In genomic region chr7:133024694-133025093, GRCm38 (mm10) we compare ENCODE assay signal across 17 mouse cellular contexts.
DNase-seq lines count a peak whose midpoint lies in the region; ATAC-seq and TF ChIP-seq lines count a peak whose summit lies in the region.
"Had no signal": no experiment of that assay in that cellular context is flagged by ENCODE, and none has a peak within 500 bp of the region (broad histone marks: within the 10 kb centered on the region; RNA-seq: fewer than 3 reads in every experiment).

No protein-coding gene starts in this region.

- WGBS in heart, embryonic 12.5 days: 80% methylated on average over 1 of the region's 1 CpGs
- WGBS in heart, embryonic 10.5 days: 81% methylated on average over 1 of the region's 1 CpGs
- 18% methylated on average over 1 of the region's 1 CpGs for WGBS in lung, postnatal 0 days
- WGBS in limb, embryonic 10.5 days: 64% methylated on average over 1 of the region's 1 CpGs

- no peak overlapping the region for H3K4me3 ChIP-seq in heart, embryonic 12.5 days
- no peak overlapping the region for H3K4me3 ChIP-seq in heart, embryonic 10.5 days
- H3K4me3 ChIP-seq in lung, postnatal 0 days (ENCODE audit: low read depth, low read length): no peak overlapping the region
- no peak overlapping the region for H3K4me3 ChIP-seq in limb, embryonic 10.5 days
- H3K4me3 ChIP-seq: forebrain, embryonic 10.5 days; midbrain, embryonic 13.5 days had no signal

- H3K27ac ChIP-seq in heart, embryonic 12.5 days (ENCODE audit: poor library complexity, severe bottlenecking): no peak overlapping the region; the same call in 1 of the 2 replicates
- H3K27ac ChIP-seq in heart, embryonic 10.5 days: no peak overlapping the region
- no peak overlapping the region for H3K27ac ChIP-seq in lung, postnatal 0 days (ENCODE audit: low read length)
- no peak overlapping the region for H3K27ac ChIP-seq in limb, embryonic 10.5 days
- H3K27ac ChIP-seq: midbrain, embryonic 13.5 days had no signal

- H3K4me2 ChIP-seq in heart, embryonic 12.5 days: no peak overlapping the region
- H3K4me2 ChIP-seq in lung, postnatal 0 days (replicated peaks; ENCODE audit: low read depth, low read length): no peak overlapping the region
- H3K4me2 ChIP-seq: midbrain, embryonic 13.5 days had no signal

- no peak overlapping the region for H3K9ac ChIP-seq in heart, embryonic 12.5 days
- no peak overlapping the region for H3K9ac ChIP-seq in lung, postnatal 0 days (replicated peaks; ENCODE audit: low read depth)
- H3K9ac ChIP-seq: midbrain, embryonic 13.5 days had no signal

- H3K27me3 ChIP-seq in heart, embryonic 12.5 days (replicated peaks): no peaks in the 10 kb centered on the region
- no peaks in the 10 kb centered on the region for H3K27me3 ChIP-seq in heart, embryonic 10.5 days (ENCODE audit: insufficient read depth, poor library complexity, severe bottlenecking)
- no peaks in the 10 kb centered on the region for H3K27me3 ChIP-seq in lung, postnatal 0 days (replicated peaks; ENCODE audit: insufficient read depth, low read length)
- no peaks in the 10 kb centered on the region for H3K27me3 ChIP-seq in limb, embryonic 10.5 days (ENCODE audit: low read depth, poor library complexity, severe bottlenecking)
- H3K27me3 ChIP-seq: midbrain, embryonic 13.5 days had no signal

- ATAC-seq in heart, embryonic 12.5 days (ENCODE audit: insufficient number of reproducible peaks, low FRiP score): 0 out of 2 replicates have a peak, but pooled peaks have one; percentile 30
- peak; percentile 46; the same call in 1 of the 2 replicates for ATAC-seq in lung, postnatal 0 days
- ATAC-seq: midbrain, embryonic 13.5 days had no signal

- no peak for TF ChIP-seq EP300 in lung, postnatal 0 days (IDR thresholded peaks at IDR 0.05)

- TF ChIP-seq CTCF in lung, postnatal 0 days (IDR thresholded peaks at IDR 0.05): no peak

- H3K4me1 ChIP-seq in heart, embryonic 12.5 days (replicated peaks): peaks cover 76% of the 10 kb centered on the region
- peaks cover 69% of the 10 kb centered on the region for H3K4me1 ChIP-seq in heart, embryonic 10.5 days
- peaks cover 3% of the 10 kb centered on the region; the same call in 1 of the 2 replicates for H3K4me1 ChIP-seq in lung, postnatal 0 days (ENCODE audit: insufficient read depth, low read depth, low read length)
- H3K4me1 ChIP-seq in limb, embryonic 10.5 days: peaks cover 58% of the 10 kb centered on the region

- no peak for DNase-seq in heart, embryonic 10.5 days (ENCODE audit: low spot score)
- peak; percentile 26 for DNase-seq in lung, postnatal 0 days (ENCODE audit: low spot score)
- DNase-seq in lung, postnatal 36 days: no peak
- DNase-seq in limb, embryonic 10.5 days (ENCODE audit: low spot score): peak; percentile 52
- no peak for DNase-seq in adrenal gland, adult (ENCODE audit: inconsistent age in 2 of 2, low spot score in 1 of 2)
- no peak for DNase-seq in testis, postnatal 14 days (ENCODE audit: low spot score)
- no peak for DNase-seq in adrenal gland, postnatal 14 days
- DNase-seq: adrenal gland, adult 2 months; B cell, adult 2 months; cerebellum, adult 11-12 months; gastrocnemius, postnatal 25 days; heart, postnatal 36 days; lung, postnatal 10 days; spleen, adult 18-20 months had no signal

- H3K36me3 ChIP-seq in heart, embryonic 12.5 days: no peaks in the 10 kb centered on the region
- H3K36me3 ChIP-seq in heart, embryonic 10.5 days: peaks cover 5% of the 10 kb centered on the region; the same call in 1 of the 2 replicates
- H3K36me3 ChIP-seq in lung, postnatal 0 days (ENCODE audit: insufficient read depth, low read length): no peaks in the 10 kb centered on the region
- peaks cover 39% of the 10 kb centered on the region for H3K36me3 ChIP-seq in limb, embryonic 10.5 days
- H3K36me3 ChIP-seq: midbrain, embryonic 13.5 days had no signal

- H3K9me3 ChIP-seq in heart, embryonic 12.5 days (replicated peaks): no peaks in the 10 kb centered on the region
- no peaks in the 10 kb centered on the region for H3K9me3 ChIP-seq in heart, embryonic 10.5 days
- H3K9me3 ChIP-seq in lung, postnatal 0 days (ENCODE audit: low read length): no peaks in the 10 kb centered on the region
- H3K9me3 ChIP-seq in limb, embryonic 10.5 days (replicated peaks): no peaks in the 10 kb centered on the region
- H3K9me3 ChIP-seq: forebrain, embryonic 10.5 days; midbrain, embryonic 13.5 days had no signal

Comparison
In these comparisons a context has a peak if more than half of its experiments do, and no peak if none do; other contexts are left out.
1. DNase-seq: peak in lung, postnatal 0 days (single experiment) and limb, embryonic 10.5 days (single experiment); none in heart, embryonic 10.5 days (single experiment), lung, postnatal 36 days (single experiment), adrenal gland, adult (0 of 2), testis, postnatal 14 days (single experiment) and adrenal gland, postnatal 14 days (single experiment).